Mouse (Mus musculus) heart, embryonic 12.5 days (tissue): ENCODE measurements at regions not wholly inside any gene's neighbourhood (a gene's known extent, or its start where the extent isn't known, plus 50 kb on each side); places are given as distances from the start of the nearest gene placed in this dataset.
A peak's percentile ranks its signal among the peaks of the same experiment; 100 is the strongest.
"Not testable (repeated sequence)": the region's sequence is repeated elsewhere in the genome, so short reads cannot be mapped to it uniquely, and the experiment has no call there.

Source experiments
- ATAC-seq: fragments of 200-750 bp; cut with Nextera tagmentation; 2 replicates; pipeline ENCODE4 v1.8.0; 2017; ENCODE audit warnings: moderate TSS enrichment, moderate library complexity; ENCODE audit not compliant: insufficient number of reproducible peaks, low FRiP score
- H3K27ac ChIP-seq: fragments of 300-500 bp; sonication (generic); 2 replicates; pipeline ENCODE4 v1.5.1; 2016; ENCODE audit warnings: mild to moderate bottlenecking, moderate library complexity; ENCODE audit not compliant: poor library complexity, severe bottlenecking
- H3K27me3 ChIP-seq: fragments of 300-500 bp; sonication (generic); replicated peaks from 2 replicates; pipeline ENCODE4 v1.6.1; 2016; ENCODE audit warnings: mild to moderate bottlenecking, moderate library complexity
- H3K36me3 ChIP-seq: fragments of 300-500 bp; sonication (generic); 2 replicates; pipeline ENCODE4 v1.6.1; 2016; ENCODE audit warnings: mild to moderate bottlenecking, moderate library complexity
- H3K4me1 ChIP-seq: fragments of 300-500 bp; sonication (generic); replicated peaks from 2 replicates; pipeline ENCODE4 v1.6.1; 2016; ENCODE audit warnings: mild to moderate bottlenecking
- H3K4me2 ChIP-seq: fragments of 300-500 bp; sonication (generic); 2 replicates; pipeline ENCODE4 v1.6.1; 2016; ENCODE audit warnings: mild to moderate bottlenecking, moderate library complexity
- H3K4me3 ChIP-seq: fragments of 300-500 bp; sonication (generic); 2 replicates; pipeline ENCODE4 v1.5.1; 2016; ENCODE audit warnings: mild to moderate bottlenecking
- H3K9ac ChIP-seq: fragments of 300-500 bp; sonication (generic); 2 replicates; pipeline ENCODE4 v1.6.1; 2016; ENCODE audit warnings: mild to moderate bottlenecking, moderate library complexity
- H3K9me3 ChIP-seq: fragments of 300-500 bp; sonication (generic); replicated peaks from 2 replicates; pipeline ENCODE4 v1.6.1; 2016; ENCODE audit warnings: mild to moderate bottlenecking, moderate library complexity
- WGBS: fragments of 180-500 bp; shearing (Covaris S2); methylation state at CpG from one replicate; pipeline ENCODE4 v1.1.7; 2016; 5-methylcytosine and 5-hydroxymethylcytosine counted together

DNA sequence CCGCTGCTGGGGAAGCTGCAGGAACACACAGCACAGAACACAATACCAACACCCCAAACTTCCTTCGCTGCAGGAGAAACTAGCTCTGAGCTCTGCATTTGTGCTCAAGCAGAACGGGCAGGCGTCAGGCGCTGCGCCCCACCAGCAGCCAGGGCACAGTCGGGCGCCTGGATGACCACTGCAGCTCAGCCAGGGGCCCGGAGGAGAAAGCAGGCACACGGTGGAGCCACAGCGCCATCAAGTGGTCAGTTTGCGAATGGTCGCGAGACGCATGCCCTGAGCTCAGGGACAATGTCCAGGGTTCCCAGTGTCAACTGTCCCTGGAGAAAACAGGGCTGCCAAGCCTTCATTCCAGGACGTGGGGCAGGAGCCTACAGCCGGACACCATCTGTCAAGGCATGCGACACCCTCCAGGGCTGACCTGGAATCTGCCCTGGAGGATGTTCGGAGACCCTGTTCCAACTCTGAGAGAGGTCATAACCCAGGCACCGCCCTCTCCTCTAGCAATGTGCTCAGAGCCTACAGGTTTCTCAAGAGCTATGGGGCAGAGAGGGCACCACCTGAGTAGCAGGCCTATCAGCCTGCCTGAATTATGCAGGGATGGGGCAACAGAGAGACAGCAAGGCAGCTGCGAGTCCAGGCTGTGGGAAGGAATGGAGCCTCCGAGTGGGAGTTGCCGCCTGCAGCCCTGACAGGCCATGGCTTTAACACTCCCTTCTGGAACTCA lies 383.2 kb downstream of the Sox9 start:
- peak; percentile 71 for ATAC-seq
- Histone ChIP-seq H3K9ac (peak overlapping the region; percentile 33), H3K9me3 (no peaks in the 10 kb centered on the region), H3K36me3 (no peaks in the 10 kb centered on the region), H3K4me2 (peak overlapping the region; percentile 74), H3K4me3 (peak overlapping the region; percentile 39), H3K27ac (no peak overlapping the region), H3K4me1 (peaks cover 35% of the 10 kb centered on the region), H3K27me3 (0 out of 2 replicates have a peak, but pooled peaks cover 10% of the 10 kb centered on the region)
- 8% methylated on average over 23 of the region's 23 CpGs for WGBS

DNA sequence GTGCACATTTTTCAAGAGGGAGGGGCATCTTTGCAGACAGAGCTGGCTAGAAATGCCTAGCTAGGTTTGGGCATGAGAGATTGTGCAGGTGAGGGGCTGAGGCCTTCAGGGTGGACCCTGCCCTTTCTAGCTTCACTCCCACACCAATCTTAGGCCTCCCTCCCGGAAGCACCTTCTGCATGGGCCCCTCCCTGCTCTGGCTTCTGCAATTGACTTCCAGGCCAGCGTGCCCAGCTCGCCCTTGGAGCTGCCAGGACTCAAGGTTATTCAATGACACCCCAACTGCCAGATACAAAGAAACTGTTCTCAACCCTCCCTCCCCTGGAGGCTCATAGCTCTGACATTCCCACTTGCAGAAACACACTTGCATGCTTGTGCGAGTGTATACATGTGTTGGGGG lies 384.5 kb downstream of the Sox9 start:
- Histone ChIP-seq H3K36me3 (no peaks in the 10 kb centered on the region), H3K4me3 (no peak overlapping the region), H3K27me3 (0 out of 2 replicates have a peak, but pooled peaks cover 10% of the 10 kb centered on the region), H3K9me3 (no peaks in the 10 kb centered on the region), H3K27ac (peak overlapping the region; percentile 39), H3K4me1 (peaks cover 46% of the 10 kb centered on the region), H3K9ac (no peak overlapping the region), H3K4me2 (no peak overlapping the region)
- ATAC-seq = no peak
- WGBS = 57% methylated on average over 4 of the region's 4 CpGs

DNA sequence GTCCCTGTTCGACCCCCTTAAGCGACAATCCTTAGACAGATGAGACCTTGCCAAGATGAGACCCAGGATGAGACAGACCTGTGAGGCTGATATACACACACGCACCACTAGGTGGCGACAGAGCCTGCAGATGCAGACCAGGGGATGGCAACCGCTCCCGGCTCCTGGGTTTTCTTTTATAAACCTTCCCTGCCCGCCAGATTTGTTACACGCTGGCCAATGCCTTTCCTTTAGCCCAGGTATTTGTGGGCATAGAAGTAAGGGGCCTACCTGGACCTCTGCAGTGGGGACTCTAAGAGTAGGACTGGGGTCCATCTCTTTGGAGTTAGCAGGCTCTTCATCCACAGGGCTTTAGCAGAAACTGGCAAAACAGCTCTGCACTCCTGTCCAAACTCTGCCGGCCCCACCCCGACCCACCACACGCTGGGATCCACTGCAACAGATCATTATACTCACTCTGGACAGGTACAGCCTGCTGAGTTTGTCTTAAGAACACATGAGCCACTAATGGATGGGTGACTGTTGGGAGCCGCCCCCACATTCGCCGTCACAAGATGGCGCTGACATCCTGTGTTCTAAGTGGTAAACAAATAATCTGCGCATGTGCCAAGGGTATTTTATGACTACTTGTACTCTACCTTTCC lies 390.6 kb downstream of the Sox9 start:
- peaks cover 7% of the 10 kb centered on the region; the same call in 1 of the 2 replicates for H3K27me3 ChIP-seq
- no peaks in the 10 kb centered on the region for H3K36me3 ChIP-seq
- H3K27ac ChIP-seq = peak overlapping the region; percentile 82
- peaks cover 20% of the 10 kb centered on the region for H3K4me1 ChIP-seq
- peak; percentile 73 for ATAC-seq
- peak overlapping the region; percentile 72 for H3K9ac ChIP-seq
- H3K9me3 ChIP-seq = no peaks in the 10 kb centered on the region
- peak overlapping the region; percentile 72 for H3K4me2 ChIP-seq
- H3K4me3 ChIP-seq = peak overlapping the region; percentile 60
- WGBS = 22% methylated on average over 16 of the region's 16 CpGs

DNA sequence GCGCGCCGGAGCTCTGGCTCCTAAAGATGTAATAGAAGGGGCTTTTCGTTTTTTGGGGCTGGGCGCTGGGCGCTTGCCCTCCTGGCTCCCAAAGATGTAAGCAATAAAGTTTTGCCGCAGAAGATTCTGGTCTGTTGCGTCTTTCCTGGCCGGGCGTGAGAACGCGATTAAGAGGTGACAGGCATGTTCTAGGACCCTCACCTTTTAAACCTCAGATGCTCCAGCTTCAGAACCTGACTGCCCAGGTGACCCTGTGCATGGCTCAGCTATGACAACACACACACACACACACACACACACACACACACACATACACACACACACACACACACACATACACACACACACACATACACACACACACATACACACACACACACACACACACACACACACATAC lies 391.3 kb downstream of the Sox9 start:
- H3K27me3 ChIP-seq, ATAC-seq, H3K36me3 ChIP-seq, H3K9me3 ChIP-seq, H3K9ac ChIP-seq: not testable (repeated sequence)
- 40% methylated on average over 12 of the region's 12 CpGs for WGBS
- Histone ChIP-seq H3K4me3 (peak overlapping the region; percentile 38), H3K4me1 (peaks cover 20% of the 10 kb centered on the region), H3K27ac (peak overlapping the region; percentile 41; the same call in 1 of the 2 replicates), H3K4me2 (peak overlapping the region; percentile 59)

GRCm38 (mm10) chr11:113174011-113174507 lies 392.0 kb downstream of the Sox9 start:
- Histone ChIP-seq H3K9me3 (no peaks in the 10 kb centered on the region), H3K4me2 (no peak overlapping the region), H3K9ac (no peak overlapping the region), H3K36me3 (no peaks in the 10 kb centered on the region), H3K27me3 (peaks cover 8% of the 10 kb centered on the region; the same call in 1 of the 2 replicates), H3K27ac (peak overlapping the region; percentile 20; the same call in 1 of the 2 replicates), H3K4me3 (no peak overlapping the region), H3K4me1 (peaks cover 26% of the 10 kb centered on the region)
- ATAC-seq = 0 out of 2 replicates have a peak, but pooled peaks have one; percentile 52
- whole genome bisulfite sequencing = 62% methylated on average over 5 of the region's 5 CpGs

DNA sequence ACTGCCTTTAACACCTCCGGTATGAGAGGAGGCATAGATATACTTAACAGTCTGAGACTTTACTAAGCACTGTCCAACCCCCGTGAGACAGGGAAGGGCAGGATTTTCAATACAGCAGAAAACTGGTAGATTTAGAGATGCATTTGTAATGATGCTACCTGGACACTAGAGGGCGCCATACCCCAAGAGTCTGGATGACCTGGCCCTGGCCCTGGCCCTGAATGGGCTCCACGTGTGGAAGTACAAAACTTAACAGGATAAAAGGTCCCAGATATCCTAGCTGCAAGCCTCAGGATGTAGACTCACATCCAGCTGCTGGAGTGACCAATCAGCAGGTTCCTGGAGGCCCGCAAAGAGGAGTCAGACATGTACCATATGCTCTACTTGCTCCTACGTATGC lies 393.3 kb downstream of the Sox9 start:
- Histone ChIP-seq H3K27me3 (peaks cover 12% of the 10 kb centered on the region; the same call in 1 of the 2 replicates), H3K9ac (no peak overlapping the region), H3K9me3 (no peaks in the 10 kb centered on the region), H3K4me1 (peaks cover 30% of the 10 kb centered on the region), H3K27ac (no peak overlapping the region), H3K4me2 (no peak overlapping the region), H3K36me3 (no peaks in the 10 kb centered on the region), H3K4me3 (no peak overlapping the region)
- ATAC-seq = no peak
- 29% methylated on average over 6 of the region's 6 CpGs for WGBS

DNA sequence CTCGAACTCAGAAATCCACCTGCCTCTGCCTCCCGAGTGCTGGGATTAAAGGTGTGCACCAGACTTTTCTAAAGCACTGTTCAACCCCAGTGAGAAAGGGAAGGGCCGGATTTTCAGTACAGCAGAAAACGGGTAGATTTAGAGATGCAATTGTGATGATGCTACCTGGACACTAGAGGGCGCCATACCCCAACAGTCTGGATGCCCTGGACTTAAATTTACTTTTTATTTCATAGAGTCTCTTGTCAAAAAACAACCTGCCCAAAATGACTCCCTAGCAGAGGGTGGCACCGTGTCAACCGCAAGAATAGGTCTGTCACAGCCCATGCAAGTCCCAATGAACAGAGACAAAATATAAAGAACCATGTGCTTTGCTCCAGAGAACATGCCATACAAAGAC lies 394.2 kb downstream of the Sox9 start:
- Histone ChIP-seq H3K4me2 (no peak overlapping the region), H3K4me1 (peaks cover 23% of the 10 kb centered on the region), H3K27ac (no peak overlapping the region), H3K9ac (no peak overlapping the region), H3K4me3 (no peak overlapping the region), H3K36me3 (no peaks in the 10 kb centered on the region), H3K9me3 (no peaks in the 10 kb centered on the region), H3K27me3 (peaks cover 12% of the 10 kb centered on the region; the same call in 1 of the 2 replicates)
- no peak for ATAC-seq
- WGBS = 22% methylated on average over 7 of the region's 7 CpGs

GRCm38 (mm10) chr11:113178375-113178774 lies 396.4 kb downstream of the Sox9 start:
- no peaks in the 10 kb centered on the region; the same call in 1 of the 2 replicates for H3K9me3 ChIP-seq
- no peak overlapping the region for H3K4me3 ChIP-seq
- H3K27ac ChIP-seq = no peak overlapping the region
- H3K4me1 ChIP-seq = peaks cover 14% of the 10 kb centered on the region; the same call in 1 of the 2 replicates
- H3K9ac ChIP-seq = no peak overlapping the region
- WGBS = 76% methylated on average over 7 of the region's 7 CpGs
- H3K27me3 ChIP-seq = peaks cover 12% of the 10 kb centered on the region; the same call in 1 of the 2 replicates
- no peaks in the 10 kb centered on the region for H3K36me3 ChIP-seq
- no peak for ATAC-seq
- H3K4me2 ChIP-seq = no peak overlapping the region

DNA sequence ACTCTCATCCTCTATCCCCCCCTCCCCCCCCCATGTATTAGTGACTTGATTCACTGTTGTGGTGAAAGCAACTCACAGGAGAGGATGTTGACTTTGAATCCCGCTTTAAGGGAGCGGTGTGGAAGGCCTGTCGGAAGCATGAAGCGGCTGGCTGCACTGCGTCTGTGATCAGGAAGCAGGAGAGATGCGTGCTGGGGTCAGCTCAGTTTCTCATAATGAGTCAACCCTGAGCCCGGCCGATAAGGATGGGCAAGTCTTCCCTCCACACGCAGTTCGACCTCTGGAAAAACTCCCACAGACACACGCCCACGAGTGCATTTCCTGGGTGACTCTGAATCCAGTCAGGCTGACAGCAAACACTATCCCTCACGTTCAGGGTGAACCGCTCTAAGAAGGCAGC lies 398.0 kb downstream of the Sox9 start:
- peaks cover 12% of the 10 kb centered on the region; the same call in 1 of the 2 replicates for H3K27me3 ChIP-seq
- H3K9me3 ChIP-seq = no peaks in the 10 kb centered on the region; the same call in 1 of the 2 replicates
- H3K9ac ChIP-seq = no peak overlapping the region
- 39% methylated on average over 14 of the region's 14 CpGs for WGBS
- ATAC-seq = no peak
- no peaks in the 10 kb centered on the region for H3K36me3 ChIP-seq
- H3K4me3 ChIP-seq = no peak overlapping the region
- H3K4me1 ChIP-seq = peaks cover 24% of the 10 kb centered on the region; the same call in 1 of the 2 replicates
- H3K4me2 ChIP-seq = no peak overlapping the region; the same call in 1 of the 2 replicates
- H3K27ac ChIP-seq = no peak overlapping the region

- Histone ChIP-seq H3K27ac (no peak overlapping the region), H3K4me3 (no peak overlapping the region), H3K36me3 (no peaks in the 10 kb centered on the region), H3K4me2 (no peak overlapping the region), H3K27me3 (0 out of 2 replicates have a peak, but pooled peaks cover 5% of the 10 kb centered on the region), H3K4me1 (peaks cover 28% of the 10 kb centered on the region; the same call in 1 of the 2 replicates), H3K9me3 (no peaks in the 10 kb centered on the region; the same call in 1 of the 2 replicates), H3K9ac (no peak overlapping the region)
- 65% methylated on average over 13 of the region's 13 CpGs for WGBS
- 0 out of 2 replicates have a peak, but pooled peaks have one; percentile 22 for ATAC-seq
Measured at GRCm38 (mm10) chr11:113182083-113182861, 400.2 kb downstream of the Sox9 start.
